Mouse (Mus musculus) adrenal gland, adult 10 weeks (tissue): Measurements from ENCODE around the gene Rsph9. TPM values are rescaled to one million over a fixed set of nuclear protein-coding genes. Genes with fewer than 3 reads are reported as not detected.

ENCODE experiments used
- polyA plus RNA-seq: library from polyadenylated mRNA; stranded (reverse); fragments of 350-450 nt; fragmentation: Illumina TruSeq; extraction: RNeasy Lipid Tissue Mini Kit (QIAGEN cat#74804); gene quantifications from one replicate; pipeline ENCODE4 v1.2.3, GENCODE M21; 2014; ENCODE audit warnings: low read depth, low replicate concordance

The Rsph9 gene
- not detected for polyA plus RNA-seq

GRCm38 (mm10) chr17:46143578-46144423 lies at the start of gene Rsph9:
Gene Rsph9 (minus strand): TSS chr17:46144216.

GRCm38 (mm10) chr17:46160686-46161085 lies 16.7 kb upstream of the Rsph9 start, which contains the start of gene Gtpbp2:
Gene Gtpbp2 (plus strand): TSS chr17:46161032.

GRCm38 (mm10) chr17:46152847-46153782 lies 9.1 kb upstream of the Rsph9 start, which contains the start of gene Mad2l1bp:
Gene Mad2l1bp (minus strand): TSS chr17:46153553.

GRCm38 (mm10) chr17:46110402-46111289 lies 33.4 kb downstream of the Rsph9 start, which contains the start of gene Mrps18a:
Gene Mrps18a (plus strand): TSS chr17:46110986.

Other genes starting within 250 kb of the Rsph9 start
- gene Vegfa, start 111.8 kb downstream of the Rsph9 start, polyA plus RNA-seq = 81.0 TPM
- gene Mrps18a, start 33.2 kb downstream of the Rsph9 start, polyA plus RNA-seq = 20.5 TPM
- gene Mad2l1bp, start 9.3 kb upstream of the Rsph9 start, polyA plus RNA-seq = 1.5 TPM
- gene Gtpbp2, start 16.8 kb upstream of the Rsph9 start, polyA plus RNA-seq = 9.3 TPM
- gene Polh, start 58.4 kb upstream of the Rsph9 start, polyA plus RNA-seq = 35.7 TPM
- gene Xpo5, start 58.6 kb upstream of the Rsph9 start, polyA plus RNA-seq = 41.4 TPM
- gene Polr1c, start 103.8 kb upstream of the Rsph9 start, polyA plus RNA-seq = 7.2 TPM
- 3.4 TPM for gene Yipf3, start 103.9 kb upstream of the Rsph9 start, polyA plus RNA-seq
- not detected for gene Lrrc73, start 109.3 kb upstream of the Rsph9 start, polyA plus RNA-seq
- 1.1 TPM for gene Tjap1, start 138.8 kb upstream of the Rsph9 start, polyA plus RNA-seq
- gene Dlk2, start 153.2 kb upstream of the Rsph9 start, polyA plus RNA-seq = not detected
- gene Abcc10, start 184.1 kb upstream of the Rsph9 start, polyA plus RNA-seq = 0.29 TPM
- 39.9 TPM for gene Zfp318, start 239.5 kb upstream of the Rsph9 start, polyA plus RNA-seq